Mouse (Mus musculus): Measurements from ENCODE around the gene 3830406C13Rik.
"Not testable (repeated sequence)": the region's sequence is repeated elsewhere in the genome, so short reads cannot be mapped to it uniquely, and the experiment has no call there.

The 3830406C13Rik gene

GRCm38 (mm10) chr14:12284141-12284912, at the start of gene 3830406C13Rik:
TSS of gene 3830406C13Rik (plus strand) at chr14:12284173.
- peak; percentile 72 for DNase-seq (ENCODE audit: low read depth, low spot score)

- DNase-seq (ENCODE audit: low read depth, low spot score), result no peak
Measured at GRCm38 (mm10) chr14:12243726-12244125, 40.2 kb upstream of the 3830406C13Rik start.

DNA sequence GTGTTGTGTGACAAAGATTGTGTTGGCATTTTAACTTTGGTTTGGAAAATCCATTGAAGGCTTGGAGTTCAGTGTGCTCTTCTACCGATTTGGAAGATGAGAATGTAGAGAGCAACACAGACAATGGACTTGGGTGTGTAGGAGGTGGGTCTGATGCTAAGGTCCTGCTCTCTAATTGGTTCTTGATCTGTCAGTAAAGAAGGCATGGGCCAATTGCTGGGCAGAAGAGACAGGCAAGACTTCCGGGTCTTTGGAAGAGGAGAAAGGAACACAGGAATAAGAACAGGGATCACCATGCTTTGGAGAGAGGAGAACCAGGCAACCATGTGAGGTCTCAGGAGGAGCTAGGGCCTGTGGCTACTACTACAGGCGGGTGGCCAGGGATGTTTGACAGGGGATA, 7.9 kb upstream of the 3830406C13Rik start:
- DNase-seq (ENCODE audit: low read depth, low spot score), result no peak

DNA sequence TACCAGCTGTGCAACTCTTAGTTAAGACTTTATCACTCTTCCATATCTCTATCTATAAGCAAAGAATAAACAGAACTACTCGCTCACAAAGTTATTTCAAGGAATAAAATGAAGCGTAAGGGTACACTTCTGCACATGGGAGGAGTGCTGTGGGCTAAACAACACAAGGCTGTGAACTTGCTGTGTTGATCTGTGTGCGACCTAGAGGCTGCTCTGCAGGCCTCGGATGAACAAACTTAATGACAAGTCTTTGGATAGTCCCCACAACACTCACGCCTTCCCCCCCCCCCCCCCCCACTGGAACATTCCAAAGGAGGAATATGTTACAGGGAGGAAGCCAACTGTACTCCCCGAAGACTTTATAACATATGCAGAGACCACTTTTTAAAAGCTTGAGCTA, 332 bp upstream of the 3830406C13Rik start, which contains the start of gene Gm49355:
TSS of gene Gm49355 (plus strand) at position 336 of the 400 bp plus-strand sequence.
- no peak for DNase-seq (ENCODE audit: low read depth, low spot score)

GRCm38 (mm10) chr14:12289747-12290146, 5.8 kb downstream of the 3830406C13Rik start:
- DNase-seq (ENCODE audit: low read depth, low spot score), result not testable (repeated sequence)

DNA sequence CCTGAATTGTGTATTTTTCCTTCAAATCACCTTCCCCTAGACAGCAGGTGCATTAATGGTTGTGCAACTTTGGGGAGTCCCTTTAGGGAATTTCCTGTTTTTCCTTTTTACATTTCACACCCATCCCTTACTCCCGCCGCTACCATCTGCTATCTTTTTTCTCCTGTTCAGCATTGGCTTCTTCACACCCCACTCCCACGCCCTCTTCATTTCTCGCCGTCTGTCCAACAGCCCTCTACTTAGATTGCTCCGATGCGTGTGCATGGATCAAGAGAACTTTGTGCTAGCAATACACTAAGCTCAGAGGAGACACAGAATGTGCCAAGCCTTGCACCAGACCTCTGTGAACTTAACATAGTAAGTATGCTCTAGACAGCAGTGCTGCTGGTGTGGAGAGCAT, 12.4 kb downstream of the 3830406C13Rik start:
- peak; percentile 90 for DNase-seq (ENCODE audit: low read depth, low spot score)

GRCm38 (mm10) chr14:12299171-12299570, 15.2 kb downstream of the 3830406C13Rik start:
- DNase-seq (ENCODE audit: low read depth, low spot score), result no peak

- no peak for DNase-seq (ENCODE audit: low read depth, low spot score)
Measured at GRCm38 (mm10) chr14:12299654-12300053, 15.7 kb downstream of the 3830406C13Rik start.

DNA sequence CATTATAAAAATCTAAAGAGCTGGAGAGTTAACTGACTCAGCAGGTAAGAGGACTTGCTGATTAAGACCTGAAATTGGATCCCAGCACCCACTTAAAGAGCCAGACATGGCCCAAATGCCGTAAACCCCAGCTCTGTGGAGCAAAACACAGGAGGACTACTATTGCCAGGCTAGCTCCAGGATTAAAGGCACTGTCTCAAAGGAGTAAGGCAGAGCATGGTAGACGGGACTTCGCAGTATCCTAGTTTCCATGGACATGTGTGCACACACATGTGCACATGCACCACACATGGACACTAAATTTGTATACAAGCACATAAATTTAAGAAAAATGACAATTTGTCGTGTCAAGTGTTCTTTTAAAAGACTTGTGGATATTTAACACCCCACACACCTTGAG, 16.3 kb downstream of the 3830406C13Rik start:
- no peak for DNase-seq (ENCODE audit: low read depth, low spot score)

DNA sequence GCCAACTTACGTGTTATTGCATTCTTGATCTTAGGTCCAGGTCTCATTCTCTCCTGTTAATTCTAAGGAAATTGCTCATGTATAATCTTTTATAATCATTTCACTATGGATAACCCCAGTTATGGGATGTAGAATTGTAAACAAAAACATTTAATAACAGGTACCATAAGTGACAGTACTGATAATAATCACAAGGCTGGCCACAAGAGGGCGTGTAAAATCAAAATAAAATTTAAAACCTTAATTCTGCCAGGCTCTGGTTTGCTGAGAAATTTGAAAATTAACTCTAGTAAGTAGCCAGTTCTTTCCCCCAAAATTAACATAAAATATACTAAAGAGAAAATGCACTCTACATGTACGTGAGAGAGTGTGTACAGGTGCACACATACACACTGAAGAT, 16.7 kb downstream of the 3830406C13Rik start:
- no peak for DNase-seq (ENCODE audit: low read depth, low spot score)

- DNase-seq (ENCODE audit: low read depth, low spot score), result no peak
Measured at GRCm38 (mm10) chr14:12303106-12303505, 19.1 kb downstream of the 3830406C13Rik start.

DNA sequence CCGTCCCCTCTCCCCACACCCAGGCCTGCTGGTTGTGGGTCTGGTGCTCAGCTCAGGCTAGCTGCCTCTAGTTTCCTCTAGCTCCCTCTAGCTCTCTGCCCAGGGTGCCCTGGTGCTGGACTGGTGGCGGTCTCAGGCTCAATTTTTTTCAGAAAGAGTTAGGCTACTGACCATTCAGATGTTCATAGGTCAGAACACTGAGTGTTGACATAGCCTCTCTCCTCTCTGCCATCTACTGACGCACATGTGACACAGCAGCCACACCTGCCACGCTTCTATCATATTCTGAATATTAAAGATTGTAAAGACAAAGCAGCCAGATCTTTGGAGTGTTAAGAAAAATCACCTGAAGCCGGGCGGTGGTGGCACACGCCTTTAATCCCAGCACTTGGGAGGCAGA, 49.6 kb downstream of the 3830406C13Rik start:
- DNase-seq (ENCODE audit: low read depth, low spot score), result no peak

DNA sequence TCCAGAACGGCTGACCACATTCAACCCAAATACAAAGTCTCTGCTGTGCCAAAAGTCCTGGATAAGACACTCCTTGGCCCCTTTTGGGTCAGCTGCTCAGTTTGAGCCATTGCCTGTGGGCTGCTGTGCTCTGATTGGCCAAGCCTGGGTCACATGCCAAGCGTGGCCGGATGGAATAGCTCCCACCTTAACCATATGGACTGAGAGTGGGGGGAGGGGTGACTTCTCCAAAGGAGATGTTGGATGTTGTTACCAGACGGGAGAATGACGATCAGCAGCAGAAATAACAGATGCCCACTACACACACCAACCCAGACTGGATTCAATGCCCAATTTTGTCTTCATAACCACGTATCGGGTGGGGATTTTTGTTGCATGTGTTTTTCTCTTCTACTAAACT, 51.0 kb downstream of the 3830406C13Rik start:
- no peak for DNase-seq (ENCODE audit: low read depth, low spot score)

- DNase-seq (ENCODE audit: low read depth, low spot score), result no peak
Measured at GRCm38 (mm10) chr14:12337421-12337997, 53.5 kb downstream of the 3830406C13Rik start.

- DNase-seq (ENCODE audit: low read depth, low spot score), result no peak
Measured at GRCm38 (mm10) chr14:12337998-12338809, 54.2 kb downstream of the 3830406C13Rik start.

- no peak for DNase-seq (ENCODE audit: low read depth, low spot score)
Measured at GRCm38 (mm10) chr14:12338811-12339565, 55.0 kb downstream of the 3830406C13Rik start.

GRCm38 (mm10) chr14:12340238-12341074, 56.5 kb downstream of the 3830406C13Rik start:
- DNase-seq (ENCODE audit: low read depth, low spot score), result no peak

DNA sequence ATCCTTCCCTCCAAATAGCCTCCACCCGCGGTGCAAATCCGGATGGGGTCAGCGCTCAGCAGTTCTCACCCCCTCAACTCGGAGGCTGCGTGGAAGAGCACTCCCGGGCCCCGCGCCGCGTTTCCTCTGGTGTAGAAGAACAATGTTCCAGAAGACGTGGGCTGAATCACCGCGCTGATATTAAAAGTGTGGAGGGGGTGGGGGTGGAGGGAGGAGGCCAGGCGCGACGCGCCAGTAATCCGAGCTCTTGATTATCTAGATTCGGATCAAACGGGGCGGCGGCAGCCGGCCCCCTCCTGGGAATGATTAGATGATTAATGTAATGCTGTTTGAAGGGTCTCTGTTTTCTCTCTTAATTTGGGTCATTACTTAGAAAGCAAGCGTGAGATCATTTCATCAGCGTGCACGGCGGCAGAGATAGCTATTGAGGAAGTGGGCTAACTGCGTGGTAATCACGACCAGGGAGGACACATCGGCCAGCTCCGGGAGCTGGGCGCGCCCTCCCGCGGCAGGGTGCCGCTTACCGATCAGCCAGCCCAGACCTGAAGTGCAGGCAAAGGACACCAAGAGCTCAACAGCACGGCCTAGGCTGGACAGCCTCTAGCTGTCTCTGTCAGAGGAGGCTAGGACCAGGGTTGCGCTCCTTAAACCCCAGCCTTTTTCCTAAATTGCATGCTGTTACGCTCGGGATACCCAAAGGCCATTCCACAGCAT, 57.3 kb downstream of the 3830406C13Rik start:
- no peak for DNase-seq (ENCODE audit: low read depth, low spot score)

GRCm38 (mm10) chr14:12341789-12342457, 58.0 kb downstream of the 3830406C13Rik start:
- DNase-seq (ENCODE audit: low read depth, low spot score), result no peak

Measured in telencephalon, adult 2 months (tissue).